Mouse (Mus musculus) heart, embryonic 11.5 days (tissue): ENCODE data around the gene Pdx1. TPM values are rescaled to one million over a fixed set of nuclear protein-coding genes. Genes with fewer than 3 reads are reported as not detected.

Experiments
- ATAC-seq: fragments of 200-750 bp; cut with Nextera tagmentation; replicated peaks from 2 replicates; pipeline ENCODE4 v1.8.0; 2017; ENCODE audit warnings: moderate library complexity; ENCODE audit not compliant: insufficient number of reproducible peaks, low FRiP score, low TSS enrichment
- H3K27ac ChIP-seq: fragments of 300-500 bp; sonication (generic); 2 replicates; pipeline ENCODE4 v1.5.1; 2014; ENCODE audit warnings: mild to moderate bottlenecking, low read depth, low read length
- H3K27me3 ChIP-seq: fragments of 300-500 bp; sonication (generic); 2 replicates; pipeline ENCODE4 v1.6.1; 2014; ENCODE audit warnings: mild to moderate bottlenecking, low read length, mixed read lengths; ENCODE audit not compliant: control insufficient read depth, insufficient read depth
- H3K36me3 ChIP-seq: fragments of 300-500 bp; sonication (generic); 2 replicates; pipeline ENCODE4 v1.6.1; 2014; ENCODE audit warnings: mild to moderate bottlenecking, low read length, moderate library complexity, mixed read lengths; ENCODE audit not compliant: control insufficient read depth, insufficient read depth
- H3K4me1 ChIP-seq: fragments of 300-500 bp; sonication (generic); 2 replicates; pipeline ENCODE4 v1.6.1; 2014; ENCODE audit warnings: low read length; ENCODE audit not compliant: control insufficient read depth, insufficient read depth
- H3K4me2 ChIP-seq: fragments of 300-500 bp; sonication (generic); 2 replicates; pipeline ENCODE4 v1.6.1; 2014; ENCODE audit warnings: mild to moderate bottlenecking, moderate library complexity
- H3K4me3 ChIP-seq: fragments of 300-500 bp; sonication (generic); 2 replicates; pipeline ENCODE4 v1.5.1; 2014; ENCODE audit warnings: low read depth, low read length
- H3K9ac ChIP-seq: fragments of 300-500 bp; sonication (generic); 2 replicates; pipeline ENCODE4 v1.6.1; 2014; ENCODE audit warnings: mild to moderate bottlenecking, low read depth, low read length, moderate library complexity
- H3K9me3 ChIP-seq: fragments of 300-500 bp; sonication (generic); replicated peaks from 2 replicates; pipeline ENCODE4 v1.6.1; 2016; ENCODE audit warnings: low read length; ENCODE audit not compliant: control insufficient read depth
- WGBS: fragments of 180-500 bp; shearing (Covaris S2); extraction: QIAGEN DNeasy Blood & Tissue Kit; methylation state at CpG from one replicate; pipeline ENCODE4 v1.1.7; 2014; ENCODE audit not compliant: insufficient replicate concordance; 5-methylcytosine and 5-hydroxymethylcytosine counted together
- polyA plus RNA-seq: library from polyadenylated mRNA; unstranded; fragments of >200 nt; fragmentation: Nextera tagmentation; extraction: Ambion mirVana; gene quantifications from 2 replicates; pipeline ENCODE4 v1.2.1, GENCODE M21; 2014

Gene Pdx1
- polyA plus RNA-seq, 1 experiment from 2014 or later: not detected

DNA sequence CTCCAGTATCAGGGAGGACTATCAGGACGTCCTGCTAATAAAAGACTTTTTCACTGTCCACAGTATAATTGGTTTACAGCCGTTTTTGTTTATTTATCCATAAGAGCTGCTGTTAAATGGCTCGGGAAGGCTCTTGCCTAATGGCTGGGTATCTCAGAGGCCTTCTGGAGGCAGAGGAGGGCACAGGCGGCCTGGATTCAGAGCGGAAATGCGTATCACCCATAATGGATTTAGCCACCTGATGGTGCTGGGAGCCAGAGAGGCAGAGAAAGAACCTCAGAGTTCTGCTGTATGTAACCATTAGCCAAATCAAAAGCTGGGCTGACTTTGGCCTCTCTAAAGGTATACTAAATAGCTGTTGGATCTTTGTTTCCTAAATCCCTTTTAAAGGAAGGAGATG, 2.3 kb upstream of the Pdx1 start:
- ATAC-seq: no peak
- Histone ChIP-seq H3K9ac (no peak overlapping the region), H3K36me3 (no peaks in the 10 kb centered on the region), H3K27me3 (peaks cover 76% of the 10 kb centered on the region), H3K4me3 (no peak overlapping the region), H3K9me3 (no peaks in the 10 kb centered on the region), H3K4me2 (no peak overlapping the region), H3K27ac (no peak overlapping the region), H3K4me1 (peaks cover 4% of the 10 kb centered on the region)
- WGBS: 9% methylated on average over 6 of the region's 6 CpGs

DNA sequence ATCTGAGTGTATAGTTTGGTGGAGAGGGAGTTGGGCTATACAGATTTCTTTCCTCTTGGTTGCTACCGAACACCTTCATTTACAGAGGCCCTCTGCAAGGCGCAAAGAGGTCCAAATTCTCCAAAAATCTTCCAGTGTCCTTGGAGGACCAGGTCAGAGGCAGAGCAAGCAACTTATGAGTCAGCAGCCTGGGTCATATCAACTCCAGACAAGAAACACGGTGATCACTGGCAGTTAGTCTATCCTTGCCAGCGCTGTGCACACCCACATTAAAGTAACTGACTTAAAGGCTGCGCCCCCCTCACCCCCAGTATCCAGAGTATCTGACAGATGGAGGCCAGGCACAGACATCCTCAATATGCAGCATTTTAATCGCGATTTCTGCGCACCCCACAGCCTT, 1.0 kb upstream of the Pdx1 start:
- ATAC-seq: no peak
- Histone ChIP-seq H3K27ac (no peak overlapping the region), H3K27me3 (peaks cover 85% of the 10 kb centered on the region), H3K4me3 (no peak overlapping the region), H3K36me3 (no peaks in the 10 kb centered on the region), H3K4me2 (no peak overlapping the region), H3K4me1 (peaks cover 4% of the 10 kb centered on the region), H3K9me3 (no peaks in the 10 kb centered on the region), H3K9ac (no peak overlapping the region)
- WGBS: 3% methylated on average over 8 of the region's 8 CpGs

DNA sequence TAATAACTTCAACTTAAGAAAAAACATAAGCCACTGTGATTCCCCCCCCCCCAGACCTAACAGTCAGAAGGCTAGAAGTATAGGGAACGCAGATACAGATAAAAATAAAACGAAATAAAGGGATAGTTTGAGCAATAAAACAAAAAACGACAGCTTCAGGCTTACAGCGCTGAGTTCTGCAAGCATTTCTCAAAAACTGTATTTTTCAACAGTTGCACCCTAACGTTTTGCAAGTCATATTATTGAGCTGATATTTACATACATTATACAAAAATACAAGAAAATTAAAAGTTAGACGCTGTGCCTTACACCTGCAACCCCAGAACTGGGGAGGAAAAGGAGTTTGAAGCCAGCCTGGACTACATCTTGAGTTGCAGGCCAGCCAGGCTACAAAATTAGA, 388 bp upstream of the Pdx1 start:
- no peak overlapping the region for H3K4me2 ChIP-seq
- 8% methylated on average over 6 of the region's 6 CpGs for WGBS
- H3K4me1 ChIP-seq: peaks cover 4% of the 10 kb centered on the region

DNA sequence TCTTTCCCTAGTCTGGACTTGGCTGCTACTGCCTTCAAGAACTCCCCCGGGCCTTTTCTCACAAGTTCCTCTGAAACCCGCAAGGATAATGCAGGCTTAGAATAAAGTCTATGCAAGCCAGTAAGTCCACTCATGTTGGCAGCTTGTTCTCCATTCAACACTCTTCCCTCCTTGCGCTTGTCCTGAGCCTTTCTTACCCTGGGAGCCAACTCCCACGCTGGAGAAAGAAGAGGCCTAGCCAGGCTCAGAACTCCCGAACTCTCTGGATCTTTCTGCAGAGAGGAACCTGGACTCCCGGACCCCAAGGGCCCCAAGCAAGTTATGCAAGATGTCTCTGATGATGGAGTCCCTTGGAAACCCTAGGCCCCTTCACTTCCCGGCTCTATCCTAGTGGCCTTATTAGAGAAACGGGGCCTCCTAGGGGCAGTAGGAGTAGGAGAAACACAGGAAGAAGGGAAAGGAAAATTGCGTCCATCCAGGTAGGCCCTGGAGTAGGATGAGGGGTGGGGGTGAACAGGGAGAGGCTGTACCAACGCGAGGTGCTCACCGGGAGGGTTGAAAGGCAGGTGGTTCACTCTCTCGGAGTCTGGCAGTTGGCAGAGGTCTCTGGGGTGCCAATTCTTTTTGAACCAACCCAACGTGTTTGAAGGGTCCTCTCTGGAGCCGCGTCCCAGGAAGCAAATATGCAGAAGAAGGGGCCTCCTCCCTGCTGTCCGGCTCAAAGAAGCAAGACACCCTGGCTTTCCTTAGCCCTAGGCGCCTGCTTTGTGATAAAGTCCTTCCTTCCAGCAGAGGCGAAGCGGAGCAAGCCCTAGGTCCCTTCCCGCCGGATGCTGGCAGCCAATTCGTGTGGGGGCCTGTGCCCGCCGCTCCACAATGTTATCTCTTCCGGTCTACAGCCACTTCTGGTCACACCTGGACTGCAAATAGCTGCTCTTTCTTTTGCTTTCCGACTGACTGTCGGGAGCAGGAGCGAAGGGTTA, 1.2 kb downstream of the Pdx1 start:
- H3K27ac ChIP-seq: no peak overlapping the region
- ATAC-seq: no peak
- H3K36me3 ChIP-seq: no peaks in the 10 kb centered on the region
- peaks cover 4% of the 10 kb centered on the region for H3K4me1 ChIP-seq
- H3K4me2 ChIP-seq: no peak overlapping the region
- H3K4me3 ChIP-seq: no peak overlapping the region
- H3K9me3 ChIP-seq: no peaks in the 10 kb centered on the region
- peaks cover 95% of the 10 kb centered on the region for H3K27me3 ChIP-seq
- WGBS: 3% methylated on average over 29 of the region's 29 CpGs
- no peak overlapping the region for H3K9ac ChIP-seq

More for the DNA sequence above, 388 bp upstream of the Pdx1 start:
- no peak overlapping the region for H3K9ac ChIP-seq
- peaks cover 90% of the 10 kb centered on the region for H3K27me3 ChIP-seq
- no peaks in the 10 kb centered on the region for H3K36me3 ChIP-seq
- no peak for ATAC-seq
- H3K27ac ChIP-seq: no peak overlapping the region
- H3K9me3 ChIP-seq: no peaks in the 10 kb centered on the region
- H3K4me3 ChIP-seq: no peak overlapping the region

DNA sequence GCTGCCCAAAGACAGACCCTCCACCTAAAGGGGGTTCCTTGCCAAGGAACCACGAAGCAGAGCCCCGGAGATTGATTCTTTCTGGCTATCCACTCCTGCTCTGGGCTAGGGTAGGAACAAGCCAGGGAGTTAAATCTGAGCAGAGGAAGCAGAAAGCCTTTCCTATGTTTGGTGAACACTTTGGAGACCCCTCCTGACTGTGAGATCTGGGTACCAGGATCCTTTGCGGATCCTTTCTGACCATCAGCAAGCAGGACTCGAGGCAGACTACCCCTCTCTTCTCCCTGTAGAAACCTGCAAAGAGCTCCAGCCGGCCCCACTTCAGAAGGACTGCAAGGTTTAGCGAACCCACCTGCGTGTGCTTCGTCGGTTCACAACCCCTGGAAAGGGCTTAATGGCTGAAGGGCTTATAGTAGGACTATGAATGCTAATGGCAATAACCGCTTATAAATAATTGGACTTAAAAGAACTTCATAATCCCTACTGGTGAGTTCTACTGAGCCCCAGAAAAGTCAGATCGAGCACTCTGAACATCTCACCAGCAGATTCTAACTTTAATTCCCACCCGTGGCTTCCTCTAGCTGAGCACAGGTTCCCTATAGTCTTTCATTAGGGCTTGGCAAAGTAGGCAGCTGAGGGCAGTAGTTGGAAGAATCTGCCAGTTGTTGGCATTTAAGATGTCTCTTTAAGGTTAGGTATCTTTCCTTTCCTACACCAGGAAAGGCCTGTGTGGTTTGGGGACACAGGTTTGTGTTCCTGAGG, 2.5 kb downstream of the Pdx1 start:
- Histone ChIP-seq H3K36me3 (no peaks in the 10 kb centered on the region), H3K4me3 (no peak overlapping the region), H3K9ac (no peak overlapping the region), H3K9me3 (no peaks in the 10 kb centered on the region), H3K4me1 (peaks cover 4% of the 10 kb centered on the region), H3K4me2 (no peak overlapping the region), H3K27me3 (peaks cover 96% of the 10 kb centered on the region), H3K27ac (no peak overlapping the region)
- ATAC-seq: no peak
- WGBS: 10% methylated on average over 12 of the region's 12 CpGs

DNA sequence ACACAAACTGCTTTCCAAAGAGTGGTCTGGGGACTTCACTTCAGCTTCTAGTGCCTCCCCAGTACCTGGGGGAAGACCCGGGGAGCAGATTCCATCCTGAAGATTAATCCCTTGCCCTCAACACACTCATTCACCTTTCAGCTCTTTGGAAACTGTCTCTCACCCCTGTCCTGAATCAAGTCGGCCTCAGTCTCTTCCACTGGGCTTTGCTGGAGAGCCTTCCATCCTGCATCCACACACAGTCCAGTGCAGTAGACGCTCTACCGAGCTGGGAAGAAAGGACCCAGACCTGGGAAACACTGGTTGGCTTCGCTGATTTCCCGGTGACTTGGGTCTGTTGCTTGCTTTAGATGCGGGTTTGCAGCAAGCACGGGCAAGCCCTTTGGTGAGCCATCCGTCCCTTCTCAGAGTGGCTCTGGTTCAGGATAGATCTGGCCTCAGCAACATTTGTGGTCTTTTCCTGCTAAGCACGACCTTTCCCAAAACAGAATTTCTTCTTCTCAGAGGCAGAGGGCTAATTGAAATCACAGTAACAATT, 3.1 kb downstream of the Pdx1 start:
- WGBS: 4% methylated on average over 10 of the region's 10 CpGs
- ATAC-seq: no peak
- Histone ChIP-seq H3K4me2 (no peak overlapping the region), H3K4me3 (no peak overlapping the region), H3K27me3 (peaks cover 96% of the 10 kb centered on the region), H3K9ac (no peak overlapping the region), H3K27ac (no peak overlapping the region), H3K9me3 (no peaks in the 10 kb centered on the region), H3K36me3 (no peaks in the 10 kb centered on the region), H3K4me1 (peaks cover 4% of the 10 kb centered on the region)

DNA sequence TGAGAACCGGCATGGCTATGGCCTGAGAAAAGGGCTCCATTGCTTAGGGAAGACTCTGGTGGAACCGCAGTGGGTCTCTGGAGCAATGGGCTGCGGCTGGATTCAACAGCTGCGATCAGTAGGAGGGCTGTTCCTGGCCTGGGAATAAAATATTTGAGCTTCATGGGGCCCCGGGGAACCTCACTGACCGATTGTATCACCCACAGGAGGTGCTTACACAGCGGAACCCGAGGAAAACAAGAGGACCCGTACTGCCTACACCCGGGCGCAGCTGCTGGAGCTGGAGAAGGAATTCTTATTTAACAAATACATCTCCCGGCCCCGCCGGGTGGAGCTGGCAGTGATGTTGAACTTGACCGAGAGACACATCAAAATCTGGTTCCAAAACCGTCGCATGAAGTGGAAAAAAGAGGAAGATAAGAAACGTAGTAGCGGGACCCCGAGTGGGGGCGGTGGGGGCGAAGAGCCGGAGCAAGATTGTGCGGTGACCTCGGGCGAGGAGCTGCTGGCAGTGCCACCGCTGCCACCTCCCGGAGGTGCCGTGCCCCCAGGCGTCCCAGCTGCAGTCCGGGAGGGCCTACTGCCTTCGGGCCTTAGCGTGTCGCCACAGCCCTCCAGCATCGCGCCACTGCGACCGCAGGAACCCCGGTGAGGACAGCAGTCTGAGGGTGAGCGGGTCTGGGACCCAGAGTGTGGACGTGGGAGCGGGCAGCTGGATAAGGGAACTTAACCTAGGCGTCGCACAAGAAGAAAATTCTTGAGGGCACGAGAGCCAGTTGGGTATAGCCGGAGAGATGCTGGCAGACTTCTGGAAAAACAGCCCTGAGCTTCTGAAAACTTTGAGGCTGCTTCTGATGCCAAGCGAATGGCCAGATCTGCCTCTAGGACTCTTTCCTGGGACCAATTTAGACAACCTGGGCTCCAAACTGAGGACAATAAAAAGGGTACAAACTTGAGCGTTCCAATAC, 4.7 kb downstream of the Pdx1 start:
- H3K4me2 ChIP-seq: no peak overlapping the region
- no peak overlapping the region for H3K9ac ChIP-seq
- H3K27ac ChIP-seq: no peak overlapping the region
- no peak for ATAC-seq
- H3K4me3 ChIP-seq: no peak overlapping the region
- H3K27me3 ChIP-seq: peaks cover 96% of the 10 kb centered on the region
- 1% methylated on average over 48 of the region's 48 CpGs for WGBS
- no peaks in the 10 kb centered on the region for H3K36me3 ChIP-seq
- H3K9me3 ChIP-seq: no peaks in the 10 kb centered on the region
- peaks cover 4% of the 10 kb centered on the region for H3K4me1 ChIP-seq

DNA sequence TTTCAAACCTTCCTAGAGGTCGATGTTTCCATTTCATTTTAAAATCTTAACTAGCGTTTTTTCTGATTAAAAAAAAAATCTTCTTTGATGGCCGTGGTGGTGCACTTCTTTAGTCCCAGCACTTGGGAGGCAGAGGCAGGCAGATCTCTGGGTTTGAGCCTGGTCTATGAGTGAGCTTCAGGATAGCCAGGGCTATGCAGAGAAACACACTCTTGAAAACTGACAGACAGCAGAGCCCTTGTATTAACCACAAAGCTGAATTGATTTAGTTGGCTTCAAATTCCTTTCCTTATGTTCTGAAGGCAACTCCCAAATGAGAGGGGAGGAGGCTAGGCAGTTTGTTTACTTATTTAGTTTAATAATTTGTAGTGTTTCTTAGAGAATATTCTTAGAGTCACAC, 6.0 kb downstream of the Pdx1 start:
- peaks cover 91% of the 10 kb centered on the region for H3K27me3 ChIP-seq
- H3K4me3 ChIP-seq: no peak overlapping the region
- no peaks in the 10 kb centered on the region for H3K9me3 ChIP-seq
- H3K4me2 ChIP-seq: no peak overlapping the region
- no peak overlapping the region for H3K27ac ChIP-seq
- no peak for ATAC-seq
- WGBS: 13% methylated on average over 3 of the region's 3 CpGs
- H3K4me1 ChIP-seq: no peaks in the 10 kb centered on the region; the same call in 1 of the 2 replicates
- H3K36me3 ChIP-seq: no peaks in the 10 kb centered on the region
- H3K9ac ChIP-seq: no peak overlapping the region
